Mouse (Mus musculus) T-helper 17 cell (primary cell): ENCODE measurements around the gene Trmu.

Experiments used
- in situ Hi-C, 2 experiments: fragments of 300-600 bp; cut with MboI, MseI; formaldehyde crosslinking; loops; 1 replicate in 1 of 2; 2 replicates in 1 of 2; pipeline ENCODE4 v1.15.1; 2025; ENCODE audit warnings: high pct_unique_total_duplicates in 2 of 2

The Trmu gene

GRCm38 (mm10) chr15:85878848-85879497 lies at the start of gene Trmu:
Gene Trmu, plus strand, starts transcription at chr15:85879312.
- in situ Hi-C loops = no loop called here

GRCm38 (mm10) chr15:85829470-85829869 lies 49.6 kb upstream of the Trmu start:
- in situ Hi-C loops = no loop called here

- in situ Hi-C loops = no loop called here
Measured at GRCm38 (mm10) chr15:85831954-85832590, 47.0 kb upstream of the Trmu start, which contains the start of gene Ttc38. Gene Ttc38, plus strand, starts transcription at chr15:85832306.

- in situ Hi-C loops = no loop called here
Measured at GRCm38 (mm10) chr15:85832599-85832998, 46.5 kb upstream of the Trmu start.

GRCm38 (mm10) chr15:85835335-85835734 lies 43.8 kb upstream of the Trmu start:
- in situ Hi-C loops = no loop called here

- in situ Hi-C loops = no loop called here
Measured at GRCm38 (mm10) chr15:85836887-85837286, 42.2 kb upstream of the Trmu start.

- in situ Hi-C loops = loop anchor here (5.0 kb wide), 1 partner anchor 124 kb away; no protein-coding TSS in a partner anchor
Measured at GRCm38 (mm10) chr15:85840983-85841382, 38.1 kb upstream of the Trmu start.

GRCm38 (mm10) chr15:85841796-85842360 lies 37.2 kb upstream of the Trmu start:
- in situ Hi-C loops = loop anchor here (5.0 kb wide), 1 partner anchor 125 kb away; no protein-coding TSS in a partner anchor

- in situ Hi-C loops = no loop called here
Measured at GRCm38 (mm10) chr15:85845071-85845470, 34.0 kb upstream of the Trmu start.

- in situ Hi-C loops = loop anchor here (5.0 to 25.0 kb wide), 2 partner anchors 220 to 240 kb away; no protein-coding TSS in a partner anchor
Measured at GRCm38 (mm10) chr15:85851656-85852392, 27.3 kb upstream of the Trmu start.

GRCm38 (mm10) chr15:85858980-85859489 lies 20.1 kb upstream of the Trmu start:
- in situ Hi-C loops = loop anchor here in 1 of 2 experiments (25.0 kb wide), 1 partner anchor 247 kb away; no protein-coding TSS in a partner anchor

- in situ Hi-C loops = loop anchor here in 1 of 2 experiments (25.0 kb wide), 1 partner anchor 247 kb away; no protein-coding TSS in a partner anchor
Measured at GRCm38 (mm10) chr15:85859490-85860031, 19.6 kb upstream of the Trmu start, which contains the start of gene Gtse1. Gene Gtse1, plus strand, starts transcription at chr15:85859745.

GRCm38 (mm10) chr15:85865913-85866312 lies 13.2 kb upstream of the Trmu start:
- in situ Hi-C loops = loop anchor here in 1 of 2 experiments (25.0 kb wide), 1 partner anchor 254 kb away; no protein-coding TSS in a partner anchor

- in situ Hi-C loops = loop anchor here in 1 of 2 experiments (25.0 kb wide), 1 partner anchor 255 kb away; no protein-coding TSS in a partner anchor
Measured at GRCm38 (mm10) chr15:85867696-85868095, 11.4 kb upstream of the Trmu start.

GRCm38 (mm10) chr15:85877336-85877735 lies 1.8 kb upstream of the Trmu start:
- in situ Hi-C loops = no loop called here

- in situ Hi-C loops = no loop called here
Measured at GRCm38 (mm10) chr15:85879498-85879895, 385 bp downstream of the Trmu start.

- in situ Hi-C loops = no loop called here
Measured at GRCm38 (mm10) chr15:85885606-85886005, 6.5 kb downstream of the Trmu start.

GRCm38 (mm10) chr15:85889235-85889634 lies 10.1 kb downstream of the Trmu start:
- in situ Hi-C loops = no loop called here

- in situ Hi-C loops = no loop called here
Measured at GRCm38 (mm10) chr15:85891971-85892370, 12.9 kb downstream of the Trmu start.

- in situ Hi-C loops = no loop called here
Measured at GRCm38 (mm10) chr15:85892498-85893118, 13.5 kb downstream of the Trmu start.
